Mouse (Mus musculus) neural tube, embryonic 13.5 days (tissue): ENCODE results near the gene Sin3a. TPM values are rescaled to one million over a fixed set of nuclear protein-coding genes. Genes with fewer than 3 reads are reported as not detected.

ENCODE experiments used
- ATAC-seq: fragments of 200-750 bp; cut with Nextera tagmentation; 2 replicates; pipeline ENCODE4 v1.8.0; 2017; ENCODE audit warnings: low read depth, mild to moderate bottlenecking, moderate TSS enrichment, moderate library complexity
- H3K27ac ChIP-seq: fragments of 300-500 bp; sonication (generic); replicated peaks from 2 replicates; pipeline ENCODE4 v1.5.1; 2015; ENCODE audit warnings: moderate library complexity, mild to moderate bottlenecking, inconsistent platforms
- H3K27me3 ChIP-seq: fragments of 300-500 bp; sonication (generic); 2 replicates; pipeline ENCODE4 v1.6.1; 2015; ENCODE audit warnings: mild to moderate bottlenecking, inconsistent platforms
- H3K36me3 ChIP-seq: fragments of 300-500 bp; sonication (generic); 2 replicates; pipeline ENCODE4 v1.6.1; 2015; ENCODE audit warnings: mild to moderate bottlenecking, inconsistent platforms
- H3K4me1 ChIP-seq: fragments of 300-500 bp; sonication (generic); replicated peaks from 2 replicates; pipeline ENCODE4 v1.6.1; 2015; ENCODE audit warnings: inconsistent platforms
- H3K4me2 ChIP-seq: fragments of 300-500 bp; sonication (generic); 2 replicates; pipeline ENCODE4 v1.6.1; 2015; ENCODE audit warnings: inconsistent platforms, mild to moderate bottlenecking, moderate library complexity
- H3K4me3 ChIP-seq: fragments of 300-500 bp; sonication (generic); 2 replicates; pipeline ENCODE4 v1.5.1; 2015; ENCODE audit warnings: mild to moderate bottlenecking, inconsistent platforms
- H3K9ac ChIP-seq: fragments of 300-500 bp; sonication (generic); 2 replicates; pipeline ENCODE4 v1.6.1; 2015; ENCODE audit warnings: moderate library complexity, mild to moderate bottlenecking, inconsistent platforms
- H3K9me3 ChIP-seq: fragments of 300-500 bp; sonication (generic); 2 replicates; pipeline ENCODE4 v1.6.1; 2016; ENCODE audit warnings: inconsistent platforms
- WGBS: fragments of 180-500 bp; shearing (Covaris S2); methylation state at CpG from one replicate; pipeline ENCODE4 v1.1.7; 2015; 5-methylcytosine and 5-hydroxymethylcytosine counted together
- polyA plus RNA-seq: library from polyadenylated mRNA; unstranded; fragments of >200 nt; fragmentation: Nextera tagmentation; extraction: Ambion mirVana; gene quantifications from 2 replicates; pipeline ENCODE4 v1.2.1, GENCODE M21; 2015

The Sin3a gene
- polyA plus RNA-seq, 1 experiment from 2014 or later = 23.0 TPM

DNA sequence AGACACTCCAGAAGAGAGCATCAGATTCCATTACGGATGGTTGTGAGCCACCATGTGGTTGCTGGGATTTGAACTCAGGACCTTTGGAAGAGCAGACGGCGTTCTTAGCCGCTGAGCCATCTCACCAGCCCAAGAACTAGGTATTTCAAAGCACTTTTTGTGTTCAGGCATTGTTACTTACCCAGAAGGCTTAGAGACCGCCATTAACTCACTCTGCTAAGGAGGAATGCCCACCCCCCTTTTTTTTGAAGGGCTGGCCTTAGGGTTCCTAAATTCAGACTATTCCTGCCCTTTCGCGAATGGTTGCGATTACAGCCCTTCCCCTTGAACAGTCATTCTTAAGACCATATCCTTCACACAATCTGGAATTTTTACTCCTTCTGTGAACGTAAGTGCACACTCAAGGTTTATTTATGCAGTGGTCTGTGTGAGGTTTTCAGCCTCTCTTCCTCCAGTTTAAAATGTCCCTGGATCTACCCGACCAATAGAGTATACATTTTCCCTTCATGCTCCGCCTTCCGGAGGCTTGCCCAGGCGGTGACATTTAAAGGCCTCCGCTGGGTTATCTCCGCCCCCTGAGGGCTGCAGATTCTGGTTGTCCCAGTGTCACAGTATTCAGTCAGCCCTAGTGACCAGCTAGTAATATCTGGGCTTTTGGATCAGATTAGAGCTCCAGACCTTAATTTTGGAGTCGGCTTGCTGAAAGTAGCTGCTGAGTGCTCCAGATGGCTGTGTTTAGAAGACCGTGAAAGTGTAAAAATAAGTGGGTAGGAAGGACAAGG, 3.2 kb downstream of the Sin3a start:
- 2% methylated on average over 17 of the region's 17 CpGs for WGBS
- Histone ChIP-seq H3K27me3 (no peaks in the 10 kb centered on the region), H3K36me3 (no peaks in the 10 kb centered on the region), H3K4me2 (peak overlapping the region; percentile 94), H3K9ac (peak overlapping the region; percentile 65), H3K4me1 (peaks cover 42% of the 10 kb centered on the region), H3K4me3 (peak overlapping the region; percentile 67), H3K27ac (peak overlapping the region; percentile 90), H3K9me3 (no peaks in the 10 kb centered on the region)
- no peak for ATAC-seq

- Histone ChIP-seq H3K9ac (peak overlapping the region; percentile 79), H3K4me1 (peaks cover 38% of the 10 kb centered on the region), H3K4me2 (peak overlapping the region; percentile 94), H3K9me3 (no peaks in the 10 kb centered on the region), H3K36me3 (no peaks in the 10 kb centered on the region), H3K4me3 (peak overlapping the region; percentile 67), H3K27me3 (no peaks in the 10 kb centered on the region), H3K27ac (peak overlapping the region; percentile 97)
- ATAC-seq = peak; percentile 88
- WGBS = under 1% methylated on average over 43 of the region's 43 CpGs
Measured at GRCm38 (mm10) chr9:57075681-57076381, 4.0 kb downstream of the Sin3a start.

GRCm38 (mm10) chr9:57076701-57077660, 5.1 kb downstream of the Sin3a start:
- H3K4me1 ChIP-seq = peaks cover 30% of the 10 kb centered on the region
- H3K4me2 ChIP-seq = peak overlapping the region; percentile 89
- WGBS = under 1% methylated on average over 71 of the region's 72 CpGs
- peak overlapping the region; percentile 79 for H3K9ac ChIP-seq
- H3K4me3 ChIP-seq = peak overlapping the region; percentile 67
- H3K27me3 ChIP-seq = no peaks in the 10 kb centered on the region
- H3K9me3 ChIP-seq = no peaks in the 10 kb centered on the region
- ATAC-seq = peak; percentile 37
- no peaks in the 10 kb centered on the region for H3K36me3 ChIP-seq
- H3K27ac ChIP-seq = peak overlapping the region; percentile 97

DNA sequence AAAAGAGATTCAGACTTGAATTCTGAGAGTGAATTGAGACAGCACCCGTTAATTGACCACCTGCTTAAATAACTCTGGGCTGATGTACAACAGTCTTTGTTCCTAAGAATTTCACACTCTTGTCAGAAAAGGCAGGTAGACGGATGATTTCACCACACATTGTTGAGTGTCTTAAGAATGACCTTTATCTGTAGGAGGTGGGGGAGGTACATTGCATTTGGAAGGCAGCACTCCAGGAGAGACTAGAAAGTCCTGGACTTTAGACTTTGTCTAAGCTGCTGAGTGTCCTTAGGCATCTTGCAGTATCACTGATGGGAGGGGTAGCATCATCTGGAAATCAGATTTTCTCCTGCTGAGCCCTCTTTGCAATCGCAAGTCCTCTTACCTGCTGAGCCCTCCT, 10.4 kb downstream of the Sin3a start:
- H3K4me2 ChIP-seq = no peak overlapping the region
- 81% methylated on average over 3 of the region's 3 CpGs for WGBS
- no peak overlapping the region for H3K4me3 ChIP-seq
- peaks cover 10% of the 10 kb centered on the region for H3K4me1 ChIP-seq
- ATAC-seq = no peak
- no peak overlapping the region for H3K27ac ChIP-seq
- H3K9me3 ChIP-seq = no peaks in the 10 kb centered on the region
- no peaks in the 10 kb centered on the region for H3K27me3 ChIP-seq
- no peak overlapping the region for H3K9ac ChIP-seq
- peaks cover 22% of the 10 kb centered on the region for H3K36me3 ChIP-seq

- Histone ChIP-seq H3K27me3 (no peaks in the 10 kb centered on the region), H3K4me2 (no peak overlapping the region), H3K4me3 (no peak overlapping the region), H3K27ac (no peak overlapping the region), H3K9ac (no peak overlapping the region), H3K36me3 (peaks cover 92% of the 10 kb centered on the region), H3K4me1 (no peaks in the 10 kb centered on the region), H3K9me3 (no peaks in the 10 kb centered on the region)
- 93% methylated on average over 13 of the region's 13 CpGs for WGBS
- ATAC-seq = no peak
Measured at GRCm38 (mm10) chr9:57117261-57117755, 45.5 kb downstream of the Sin3a start.

DNA sequence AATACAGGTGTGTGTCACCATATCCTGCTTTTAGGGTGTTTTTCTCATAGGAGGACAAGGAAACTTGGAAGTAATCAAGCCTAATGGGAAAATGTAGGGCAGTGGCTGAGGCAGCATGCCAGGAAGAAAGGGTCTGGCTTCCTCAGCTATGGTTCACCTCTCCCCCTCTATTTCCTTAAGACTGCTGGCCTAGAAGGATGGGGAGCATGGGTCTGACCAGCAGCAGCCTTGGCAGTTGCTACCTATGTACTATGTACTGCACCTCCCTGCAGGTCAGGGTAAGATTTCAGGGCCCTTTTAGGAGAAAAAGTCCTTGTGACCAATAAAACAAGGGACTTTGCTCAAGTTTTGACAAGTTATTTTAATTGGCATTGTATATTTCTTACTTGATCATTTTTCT, 57.8 kb downstream of the Sin3a start:
- H3K27ac ChIP-seq = no peak overlapping the region
- H3K4me3 ChIP-seq = peak overlapping the region; percentile 87
- peaks cover 42% of the 10 kb centered on the region for H3K36me3 ChIP-seq
- no peaks in the 10 kb centered on the region for H3K9me3 ChIP-seq
- no peaks in the 10 kb centered on the region for H3K27me3 ChIP-seq
- H3K4me1 ChIP-seq = peaks cover 18% of the 10 kb centered on the region
- H3K4me2 ChIP-seq = peak overlapping the region; percentile 92
- no peak for ATAC-seq
- H3K9ac ChIP-seq = peak overlapping the region; percentile 38; the same call in 1 of the 2 replicates

DNA sequence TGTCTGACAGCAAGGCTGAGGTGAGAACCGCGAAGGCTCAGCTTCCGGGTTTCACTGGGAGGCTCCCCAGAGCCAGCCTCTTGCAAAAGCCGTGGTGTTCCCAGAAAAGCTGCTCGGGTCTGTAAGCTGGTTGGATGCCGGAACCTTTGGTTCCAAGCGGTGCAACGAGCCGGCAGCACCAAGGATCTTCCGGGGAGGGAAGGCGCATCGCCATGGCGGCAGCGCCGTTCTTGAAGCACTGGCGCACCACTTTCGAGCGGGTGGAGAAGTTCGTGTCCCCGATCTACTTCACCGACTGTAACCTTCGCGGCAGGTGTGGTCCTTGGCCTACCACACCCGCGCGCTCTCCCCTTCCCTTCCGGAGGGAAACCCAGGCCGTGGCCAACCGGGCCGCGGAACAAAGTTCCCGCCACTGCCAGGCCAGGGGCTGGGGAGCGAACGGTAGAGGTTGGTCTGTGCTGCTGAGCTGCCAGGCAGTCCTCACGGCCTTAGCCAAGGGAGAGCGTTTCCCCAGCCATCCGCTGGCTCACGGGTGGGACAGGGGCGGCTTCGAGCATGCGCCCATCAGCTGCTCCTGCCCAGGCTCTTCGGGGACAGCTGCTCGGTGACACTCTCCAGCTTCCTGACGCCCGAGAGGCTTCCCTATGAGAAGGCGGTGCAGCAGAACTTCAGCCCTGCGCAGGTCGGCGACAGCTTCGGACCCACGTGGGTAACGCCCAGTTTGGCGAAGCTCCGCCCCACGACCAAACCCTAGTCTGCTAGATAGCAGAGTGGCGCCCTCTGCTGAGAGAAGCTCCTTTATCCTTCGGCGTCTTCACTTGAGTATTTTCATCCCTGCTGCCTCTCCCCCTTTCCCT, 59.0 kb downstream of the Sin3a start, which contains the start of gene Man2c1:
Man2c1 (plus strand) TSS at position 114 of the 857 bp plus-strand sequence.
- Histone ChIP-seq H3K27ac (peak within 1 kb of the TSS; percentile 95), H3K27me3 (no peaks in the 10 kb centered on the region), H3K9ac (peak within 1 kb of the TSS; percentile 83), H3K4me2 (peak within 1 kb of the TSS; percentile 92), H3K4me1 (peaks cover 18% of the 10 kb centered on the region), H3K36me3 (peaks cover 44% of the 10 kb centered on the region), H3K9me3 (no peaks in the 10 kb centered on the region), H3K4me3 (peak within 1 kb of the TSS; percentile 87)
- under 1% methylated on average over 58 of the region's 58 CpGs for WGBS
- peak; percentile 95 for ATAC-seq

GRCm38 (mm10) chr9:57137246-57137645, 65.4 kb downstream of the Sin3a start:
- Histone ChIP-seq H3K27ac (no peak overlapping the region), H3K9ac (no peak overlapping the region), H3K9me3 (no peaks in the 10 kb centered on the region), H3K4me1 (no peaks in the 10 kb centered on the region), H3K4me2 (no peak overlapping the region), H3K4me3 (no peak overlapping the region), H3K36me3 (peaks cover 78% of the 10 kb centered on the region), H3K27me3 (no peaks in the 10 kb centered on the region)
- WGBS = 86% methylated on average over 6 of the region's 6 CpGs
- no peak for ATAC-seq

GRCm38 (mm10) chr9:57137777-57138176, 65.9 kb downstream of the Sin3a start:
- Histone ChIP-seq H3K9ac (no peak overlapping the region), H3K9me3 (no peaks in the 10 kb centered on the region), H3K27ac (no peak overlapping the region), H3K27me3 (no peaks in the 10 kb centered on the region), H3K4me1 (no peaks in the 10 kb centered on the region), H3K4me3 (no peak overlapping the region), H3K36me3 (peaks cover 84% of the 10 kb centered on the region), H3K4me2 (no peak overlapping the region)
- ATAC-seq = no peak
- 91% methylated on average over 9 of the region's 9 CpGs for WGBS

GRCm38 (mm10) chr9:57138507-57138906, 66.7 kb downstream of the Sin3a start:
- H3K27me3 ChIP-seq = no peaks in the 10 kb centered on the region
- no peak overlapping the region for H3K9ac ChIP-seq
- no peak overlapping the region for H3K4me3 ChIP-seq
- no peak overlapping the region for H3K27ac ChIP-seq
- no peaks in the 10 kb centered on the region for H3K4me1 ChIP-seq
- no peaks in the 10 kb centered on the region for H3K9me3 ChIP-seq
- H3K4me2 ChIP-seq = no peak overlapping the region
- WGBS = 95% methylated on average over 6 of the region's 6 CpGs
- H3K36me3 ChIP-seq = peaks cover 89% of the 10 kb centered on the region
- ATAC-seq = no peak

DNA sequence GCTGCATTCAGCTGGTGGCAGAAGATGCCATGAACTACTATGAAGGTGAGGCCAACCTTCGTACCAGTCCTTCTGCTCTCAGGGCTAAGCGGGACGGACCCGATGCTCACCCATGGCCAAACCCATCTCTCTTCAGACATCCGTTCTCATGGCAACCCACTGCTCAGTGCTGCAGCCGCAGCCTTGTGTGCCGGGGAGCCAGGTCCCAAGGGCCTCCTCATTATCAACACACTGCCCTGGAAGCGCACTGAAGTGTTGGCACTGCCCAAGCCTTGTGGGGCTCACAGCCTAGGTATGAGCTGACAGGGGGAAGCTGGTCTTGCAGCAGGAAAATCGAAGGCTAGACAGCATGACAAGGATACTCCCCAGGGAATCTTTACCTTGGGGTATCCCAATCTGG, 67.3 kb downstream of the Sin3a start:
- no peak for ATAC-seq
- H3K4me2 ChIP-seq = no peak overlapping the region
- no peak overlapping the region for H3K27ac ChIP-seq
- H3K4me1 ChIP-seq = no peaks in the 10 kb centered on the region
- H3K9ac ChIP-seq = no peak overlapping the region
- WGBS = 83% methylated on average over 9 of the region's 9 CpGs
- peaks cover 95% of the 10 kb centered on the region for H3K36me3 ChIP-seq
- H3K9me3 ChIP-seq = no peaks in the 10 kb centered on the region
- no peak overlapping the region for H3K4me3 ChIP-seq
- no peaks in the 10 kb centered on the region for H3K27me3 ChIP-seq
